Mouse (Mus musculus): ENCODE data around the gene Sdad1.
"Not testable (repeated sequence)": the region's sequence is repeated elsewhere in the genome, so short reads cannot be mapped to it uniquely, and the experiment has no call there.

Sdad1 gene

GRCm38 (mm10) chr5:92309681-92310511 is at the start of gene Sdad1:
Gene Sdad1, minus strand, starts transcription at chr5:92310479.
- in situ Hi-C loops (cut with MboI; ENCODE audit: low sequenced_read_pairs) = no loop called here

- in situ Hi-C loops (cut with MboI; ENCODE audit: low sequenced_read_pairs) = no loop called here
Measured at GRCm38 (mm10) chr5:92358767-92359455, 48.6 kb upstream of the Sdad1 start.

- in situ Hi-C loops (cut with MboI; ENCODE audit: low sequenced_read_pairs) = no loop called here
Measured at GRCm38 (mm10) chr5:92358033-92358432, 47.8 kb upstream of the Sdad1 start.

- in situ Hi-C loops (cut with MboI; ENCODE audit: low sequenced_read_pairs) = no loop called here
Measured at GRCm38 (mm10) chr5:92353517-92353916, 43.2 kb upstream of the Sdad1 start.

- in situ Hi-C loops (cut with MboI; ENCODE audit: low sequenced_read_pairs) = not testable (repeated sequence)
Measured at GRCm38 (mm10) chr5:92352716-92353115, 42.4 kb upstream of the Sdad1 start.

- in situ Hi-C loops (cut with MboI; ENCODE audit: low sequenced_read_pairs) = no loop called here
Measured at GRCm38 (mm10) chr5:92349731-92350130, 39.5 kb upstream of the Sdad1 start.

- in situ Hi-C loops (cut with MboI; ENCODE audit: low sequenced_read_pairs) = no loop called here
Measured at GRCm38 (mm10) chr5:92348794-92349413, 38.6 kb upstream of the Sdad1 start, which contains the start of gene Cxcl10. Gene Cxcl10, minus strand, starts transcription at chr5:92348889.

GRCm38 (mm10) chr5:92345006-92345405 is 34.7 kb upstream of the Sdad1 start:
- in situ Hi-C loops (cut with MboI; ENCODE audit: low sequenced_read_pairs) = no loop called here

GRCm38 (mm10) chr5:92340606-92341005 is 30.3 kb upstream of the Sdad1 start:
- in situ Hi-C loops (cut with MboI; ENCODE audit: low sequenced_read_pairs) = no loop called here

GRCm38 (mm10) chr5:92336743-92337142 is 26.5 kb upstream of the Sdad1 start:
- in situ Hi-C loops (cut with MboI; ENCODE audit: low sequenced_read_pairs) = no loop called here

GRCm38 (mm10) chr5:92332359-92332840 is 22.1 kb upstream of the Sdad1 start:
- in situ Hi-C loops (cut with MboI; ENCODE audit: low sequenced_read_pairs) = no loop called here

- in situ Hi-C loops (cut with MboI; ENCODE audit: low sequenced_read_pairs) = no loop called here
Measured at GRCm38 (mm10) chr5:92331635-92332338, 21.5 kb upstream of the Sdad1 start, which contains the start of gene Art3. Gene Art3, plus strand, starts transcription at chr5:92331827.

GRCm38 (mm10) chr5:92331122-92331521 is 20.8 kb upstream of the Sdad1 start:
- in situ Hi-C loops (cut with MboI; ENCODE audit: low sequenced_read_pairs) = no loop called here

- in situ Hi-C loops (cut with MboI; ENCODE audit: low sequenced_read_pairs) = no loop called here
Measured at GRCm38 (mm10) chr5:92327929-92328328, 17.6 kb upstream of the Sdad1 start, which contains the start of gene Cxcl9. Gene Cxcl9, minus strand, starts transcription at chr5:92328079.

- in situ Hi-C loops (cut with MboI; ENCODE audit: low sequenced_read_pairs) = no loop called here
Measured at GRCm38 (mm10) chr5:92327367-92327766, 17.1 kb upstream of the Sdad1 start.

GRCm38 (mm10) chr5:92323264-92323663 is 13.0 kb upstream of the Sdad1 start:
- in situ Hi-C loops (cut with MboI; ENCODE audit: low sequenced_read_pairs) = no loop called here

- in situ Hi-C loops (cut with MboI; ENCODE audit: low sequenced_read_pairs) = no loop called here
Measured at GRCm38 (mm10) chr5:92322612-92323011, 12.3 kb upstream of the Sdad1 start.

- in situ Hi-C loops (cut with MboI; ENCODE audit: low sequenced_read_pairs) = no loop called here
Measured at GRCm38 (mm10) chr5:92321631-92322400, 11.5 kb upstream of the Sdad1 start.

GRCm38 (mm10) chr5:92318596-92318995 is 8.3 kb upstream of the Sdad1 start:
- in situ Hi-C loops (cut with MboI; ENCODE audit: low sequenced_read_pairs) = loop anchor here (5.0 kb wide), 1 partner anchor 64 kb away; no protein-coding TSS in a partner anchor

GRCm38 (mm10) chr5:92318119-92318518 is 7.8 kb upstream of the Sdad1 start:
- in situ Hi-C loops (cut with MboI; ENCODE audit: low sequenced_read_pairs) = loop anchor here (5.0 kb wide), 1 partner anchor 64 kb away; no protein-coding TSS in a partner anchor

Data from CH12F3 (cell line).